Mouse (Mus musculus) brain, embryonic 18.5 days (tissue): ENCODE data around the gene Zfp106.
A peak's percentile ranks its signal among the peaks of the same experiment; 100 is the strongest.

Experiments used
- DNase-seq: peaks from one replicate; pipeline ENCODE4 v3.0.0-alpha.2; 2012; ENCODE audit warnings: low read depth, low spot score

The Zfp106 gene

DNA sequence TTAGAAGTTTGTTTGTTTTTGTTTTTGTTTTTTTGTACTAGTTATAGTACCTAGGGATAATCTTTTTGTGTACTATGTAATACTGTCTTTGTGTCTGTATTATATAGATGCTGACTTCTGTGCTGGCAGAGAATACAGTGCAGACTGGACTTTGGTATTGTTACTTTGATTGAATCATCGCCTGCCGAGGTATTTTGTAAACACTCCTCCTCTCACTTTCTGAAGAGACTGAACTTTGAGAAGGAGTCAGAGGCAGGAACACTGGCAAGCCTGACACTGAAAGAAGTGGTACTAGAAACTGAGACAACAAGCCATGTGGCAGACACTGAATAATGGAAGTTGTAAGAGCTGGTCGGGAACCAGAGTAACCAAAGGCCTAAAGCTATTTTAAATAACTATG, 6.8 kb downstream of the Zfp106 start:
- DNase-seq: no peak

DNA sequence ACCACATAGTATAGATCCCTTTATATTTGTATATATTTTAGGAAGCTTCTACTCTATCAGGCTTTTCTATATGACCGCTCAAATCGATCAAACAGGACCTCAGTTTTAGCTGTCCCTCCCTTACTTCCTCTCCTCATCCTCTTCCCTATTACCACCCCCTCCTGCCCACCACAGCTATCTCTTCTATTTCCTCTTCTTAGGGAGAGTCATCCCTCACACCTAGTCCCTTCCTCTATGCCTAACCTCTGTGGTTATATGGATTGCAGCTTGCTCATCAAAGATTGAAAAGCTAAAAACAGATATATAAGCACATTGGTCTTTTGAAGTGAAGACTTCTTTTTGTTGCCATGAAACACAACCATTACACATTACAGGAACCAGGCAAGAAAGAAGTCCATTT, 18.9 kb downstream of the Zfp106 start:
- no peak for DNase-seq

DNA sequence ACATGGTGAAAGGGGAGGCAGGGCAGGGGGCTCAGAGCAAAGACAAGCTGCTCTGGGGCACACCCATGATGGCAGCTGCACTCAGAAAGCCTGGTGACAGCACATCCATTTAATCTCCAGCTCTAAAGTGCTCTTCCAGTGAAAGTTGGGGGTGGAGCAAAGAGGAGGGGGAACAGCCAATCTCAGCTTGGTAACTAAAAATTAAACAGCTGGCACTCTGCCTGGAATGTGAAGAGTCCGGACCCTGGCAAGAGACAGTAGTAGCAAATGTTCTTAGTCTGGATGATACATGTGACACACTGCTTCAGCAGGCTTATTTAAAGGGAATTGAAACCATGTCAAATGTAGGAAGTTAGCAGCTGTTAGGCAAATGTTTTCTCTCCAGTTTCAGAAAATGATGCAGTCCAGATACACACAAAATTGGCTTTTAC, 23.9 kb downstream of the Zfp106 start:
- peak; percentile 72 for DNase-seq

DNA sequence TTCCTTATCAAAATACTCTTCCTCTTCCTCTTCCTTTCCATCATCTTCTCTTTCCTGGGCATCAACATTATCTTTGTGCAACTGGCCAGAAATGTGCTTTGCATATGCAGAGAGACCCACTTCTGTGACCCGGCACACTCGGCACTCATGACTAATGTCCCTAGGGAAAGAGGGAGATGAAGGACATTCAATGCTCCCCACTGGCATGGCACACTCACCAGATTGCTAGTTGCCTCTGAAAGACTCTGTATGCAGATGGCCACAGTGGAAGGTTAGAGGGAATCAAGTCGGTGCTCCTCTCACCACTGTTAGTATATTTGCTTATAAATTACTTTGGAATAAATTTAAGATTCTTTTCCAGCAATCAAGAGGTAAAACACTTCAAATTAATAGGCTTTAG, 24.3 kb downstream of the Zfp106 start:
- no peak for DNase-seq

DNA sequence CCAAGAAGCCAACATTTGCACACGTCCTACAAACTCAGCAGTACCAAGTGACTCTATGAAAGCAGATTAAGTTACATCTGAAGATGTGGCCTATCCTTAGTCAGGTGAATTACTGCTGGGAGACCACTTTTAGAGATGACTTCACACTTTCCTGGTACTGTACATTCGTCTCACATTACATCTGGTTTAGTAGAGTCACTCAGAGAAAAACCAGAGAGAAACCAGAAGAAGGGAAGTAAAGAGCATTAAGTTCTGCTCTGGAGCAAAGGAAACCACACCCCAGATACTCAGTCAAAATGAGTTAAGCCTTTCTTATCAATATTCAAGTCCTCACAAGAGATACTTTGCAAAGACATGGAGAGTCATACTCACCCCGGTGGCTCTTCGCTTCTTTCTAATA, 32.4 kb downstream of the Zfp106 start:
- DNase-seq: no peak

DNA sequence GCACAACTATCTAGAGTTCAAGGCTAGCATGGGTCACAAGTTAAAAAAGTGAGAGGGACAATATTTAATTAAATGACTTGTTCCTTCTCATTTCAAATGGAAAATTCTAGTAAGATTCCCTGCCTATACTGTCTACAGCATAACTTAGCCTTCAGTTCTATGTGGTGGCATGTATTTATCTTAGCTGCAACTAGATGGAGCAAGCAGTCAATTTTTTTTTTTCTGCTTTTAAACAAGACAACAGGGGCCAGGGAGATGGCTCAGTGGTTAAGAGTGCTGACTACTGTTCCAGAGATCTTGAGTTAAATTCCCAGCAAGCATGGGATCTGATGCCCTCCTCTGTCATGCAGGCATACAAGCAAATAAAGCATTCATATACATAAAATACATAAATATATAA, 34.1 kb downstream of the Zfp106 start:
- no peak for DNase-seq

DNA sequence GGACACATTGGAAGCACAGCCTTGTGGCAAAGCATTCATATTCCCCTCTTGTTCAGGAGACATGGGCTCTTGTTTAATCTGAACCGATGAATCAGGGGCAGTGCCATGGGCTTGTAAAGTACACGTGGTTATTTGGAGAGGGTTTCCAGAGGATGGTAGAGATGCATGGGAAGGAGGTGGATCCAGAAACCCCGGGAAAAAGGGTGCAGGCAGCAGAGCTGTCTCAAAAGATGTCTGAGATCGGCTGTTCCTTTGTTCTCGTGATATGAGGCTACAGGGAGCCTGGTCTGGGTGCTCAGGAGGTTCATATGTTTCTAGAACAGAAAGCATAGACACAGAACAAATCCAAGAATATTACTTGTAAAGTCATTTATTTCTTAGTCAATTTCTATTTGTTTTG, 36.9 kb downstream of the Zfp106 start:
- no peak for DNase-seq

DNA sequence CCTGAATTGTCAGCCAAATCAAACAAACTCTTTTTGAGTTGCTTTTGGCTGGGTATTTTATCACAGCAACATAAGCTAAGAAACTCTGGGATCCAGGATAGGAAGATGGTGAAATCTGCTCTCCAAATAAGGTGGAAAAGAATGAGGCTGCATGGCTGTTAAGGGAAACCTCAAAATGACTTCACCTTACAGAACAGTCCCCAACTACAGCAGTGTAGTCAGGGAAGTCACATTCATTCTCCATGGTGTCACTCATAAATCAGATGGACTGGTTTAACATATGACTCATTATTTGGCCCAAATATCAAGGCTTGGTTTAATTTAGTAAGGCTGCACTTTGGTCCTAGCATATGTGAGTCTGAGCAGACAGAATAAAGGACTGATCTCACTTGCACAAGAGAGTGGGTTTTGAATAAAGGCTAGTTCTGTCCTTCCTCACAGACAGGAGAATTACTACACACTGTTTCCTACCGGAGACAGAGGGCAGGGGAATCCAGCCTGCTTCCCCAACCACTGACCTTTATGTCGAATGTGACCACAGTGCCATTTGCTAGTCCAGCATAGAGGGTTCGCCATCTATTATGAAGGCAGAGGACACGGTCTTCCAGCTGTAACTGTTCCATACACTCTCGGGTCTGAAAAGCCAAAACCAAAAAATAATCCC, 45.0 kb downstream of the Zfp106 start:
- no peak for DNase-seq

DNA sequence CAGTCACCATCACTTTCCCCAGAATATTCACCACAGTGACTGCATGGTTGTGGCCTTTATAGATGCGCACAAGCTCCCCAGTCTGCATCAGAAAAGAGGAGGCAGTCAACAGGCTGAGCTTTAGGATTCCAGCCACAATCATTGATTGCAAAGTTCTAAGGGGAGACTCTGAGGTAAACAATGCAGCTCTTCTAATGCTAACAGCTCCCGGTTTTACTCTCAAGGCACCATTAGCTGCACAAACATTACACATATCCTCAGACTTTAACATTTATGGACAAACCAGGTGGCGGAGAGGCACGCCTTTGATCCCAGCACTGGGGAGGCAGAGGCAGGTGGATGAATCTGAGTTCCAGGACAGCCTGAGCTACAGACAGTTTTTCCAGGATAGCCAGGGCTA, 49.5 kb downstream of the Zfp106 start:
- DNase-seq: no peak

DNA sequence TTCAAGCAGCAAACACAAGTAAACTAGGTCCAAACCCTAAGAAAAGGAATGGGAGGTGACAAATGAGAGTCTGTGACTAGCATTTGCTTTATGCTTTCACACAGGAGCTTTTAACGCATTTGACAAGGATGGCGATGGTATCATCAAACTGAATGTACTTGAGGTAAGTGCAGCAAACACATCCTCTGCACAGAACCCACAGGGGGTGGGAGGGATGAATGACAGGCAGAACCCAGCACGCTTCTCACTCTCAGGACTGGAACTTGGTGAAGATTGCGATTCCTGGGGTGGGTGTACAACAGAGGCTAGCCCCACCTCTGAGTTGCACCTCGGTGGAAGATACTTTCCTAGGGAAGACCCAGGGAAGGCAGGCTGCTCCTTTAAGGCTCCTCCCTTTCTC, 59.7 kb downstream of the Zfp106 start:
- no peak for DNase-seq

DNA sequence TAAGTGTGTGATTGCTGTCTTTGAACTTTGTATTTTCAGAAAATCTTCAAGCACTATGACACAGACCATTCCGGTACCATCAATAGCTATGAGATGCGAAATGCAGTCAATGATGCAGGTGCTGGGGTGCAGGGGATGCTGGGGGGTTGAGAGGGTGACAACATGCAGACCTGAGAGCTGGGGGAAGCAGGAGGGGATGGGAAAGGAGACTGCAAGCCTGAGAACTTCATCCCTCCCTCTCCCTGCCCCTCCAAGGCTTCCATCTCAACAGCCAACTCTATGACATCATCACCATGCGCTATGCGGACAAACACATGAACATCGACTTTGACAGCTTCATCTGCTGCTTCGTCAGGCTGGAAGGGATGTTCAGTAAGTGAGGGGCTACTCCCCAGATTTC, 60.5 kb downstream of the Zfp106 start:
- no peak for DNase-seq

DNA sequence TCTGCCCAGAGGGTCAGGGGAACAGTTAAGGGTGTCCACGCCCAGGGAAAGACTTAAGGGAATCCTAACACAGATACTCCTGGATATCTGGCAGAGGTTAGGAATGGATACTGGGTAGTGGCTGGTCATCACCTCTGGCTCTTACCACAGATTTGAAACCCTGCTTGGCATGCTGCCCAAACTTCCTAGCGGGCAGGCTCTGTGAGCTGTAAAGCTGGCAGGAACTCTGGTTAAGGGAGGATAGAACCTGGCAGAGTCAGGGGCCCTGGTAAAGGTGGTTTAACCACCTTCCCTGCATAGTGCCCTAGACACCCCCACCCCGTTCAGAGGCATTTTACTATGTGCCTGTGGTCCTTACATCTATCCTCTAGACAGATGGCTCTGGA, 61.0 kb downstream of the Zfp106 start:
- no peak for DNase-seq

DNA sequence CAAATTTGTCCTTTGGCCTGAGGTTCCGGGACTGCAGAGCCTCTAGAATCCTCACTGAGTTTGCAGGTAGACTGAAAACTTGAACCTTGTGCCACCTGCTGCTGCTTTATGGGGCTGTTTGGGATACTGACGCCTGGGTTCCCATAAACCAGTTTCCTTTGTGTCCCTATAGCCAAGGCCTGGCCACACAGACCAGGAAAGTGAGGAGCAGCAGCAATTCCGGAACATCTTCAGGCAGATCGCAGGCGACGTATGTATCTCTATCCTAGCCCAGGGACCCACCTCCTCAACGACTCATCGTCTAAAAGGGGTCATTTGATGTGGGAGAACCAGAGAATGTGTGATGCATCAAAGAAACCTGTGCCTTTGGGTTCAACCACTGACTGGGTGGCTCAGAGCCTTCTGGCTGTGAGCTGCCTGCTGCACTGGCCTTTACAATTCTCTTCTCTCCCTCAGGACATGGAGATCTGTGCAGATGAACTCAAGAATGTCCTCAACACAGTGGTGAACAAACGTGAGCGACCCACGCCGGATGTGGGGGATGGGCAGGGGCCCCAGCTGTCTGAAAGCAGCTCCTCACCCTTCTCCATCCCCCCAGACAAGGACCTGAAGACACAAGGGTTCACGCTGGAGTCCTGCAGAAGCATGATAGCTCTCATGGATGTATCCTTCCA, 61.6 kb downstream of the Zfp106 start:
- no peak for DNase-seq

DNA sequence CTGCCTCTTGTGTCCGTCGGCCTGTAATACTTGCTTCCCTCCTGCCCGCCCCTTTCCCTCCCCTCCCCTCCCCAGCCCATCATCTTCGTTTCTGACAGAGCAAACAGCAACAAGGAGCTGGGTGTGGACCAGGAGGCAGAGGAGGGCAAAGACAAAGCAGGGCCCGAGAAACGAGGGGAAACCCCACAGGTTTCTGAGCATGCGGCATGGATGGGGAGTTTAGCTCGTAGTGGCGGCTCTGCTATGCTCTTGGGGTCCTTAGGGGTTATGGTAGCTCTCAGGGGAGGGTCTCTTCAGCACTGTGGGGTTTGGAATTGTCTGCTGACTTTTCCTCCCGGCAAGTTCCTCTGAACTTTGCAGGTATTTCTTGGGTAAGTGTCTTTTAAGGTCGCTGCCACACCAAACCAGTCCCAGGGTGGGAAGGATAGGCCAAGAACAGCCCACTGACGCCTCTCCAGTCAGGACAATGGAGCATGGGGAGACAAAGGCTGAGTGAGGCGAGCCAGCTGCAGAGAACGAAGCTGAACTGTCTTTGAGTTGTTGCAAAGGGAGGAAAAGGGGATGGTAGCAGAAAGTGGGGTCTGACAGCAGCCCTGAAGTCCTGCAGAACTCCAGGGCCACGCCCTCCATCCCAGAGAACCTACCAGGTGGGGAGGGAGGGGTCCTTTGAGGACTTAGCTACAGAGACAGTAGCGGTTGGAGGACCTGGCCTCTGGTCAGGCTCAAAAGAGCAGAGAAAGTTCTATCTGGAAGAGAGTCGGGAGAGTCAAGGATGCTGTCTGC, 62.3 kb downstream of the Zfp106 start:
- no peak for DNase-seq

DNA sequence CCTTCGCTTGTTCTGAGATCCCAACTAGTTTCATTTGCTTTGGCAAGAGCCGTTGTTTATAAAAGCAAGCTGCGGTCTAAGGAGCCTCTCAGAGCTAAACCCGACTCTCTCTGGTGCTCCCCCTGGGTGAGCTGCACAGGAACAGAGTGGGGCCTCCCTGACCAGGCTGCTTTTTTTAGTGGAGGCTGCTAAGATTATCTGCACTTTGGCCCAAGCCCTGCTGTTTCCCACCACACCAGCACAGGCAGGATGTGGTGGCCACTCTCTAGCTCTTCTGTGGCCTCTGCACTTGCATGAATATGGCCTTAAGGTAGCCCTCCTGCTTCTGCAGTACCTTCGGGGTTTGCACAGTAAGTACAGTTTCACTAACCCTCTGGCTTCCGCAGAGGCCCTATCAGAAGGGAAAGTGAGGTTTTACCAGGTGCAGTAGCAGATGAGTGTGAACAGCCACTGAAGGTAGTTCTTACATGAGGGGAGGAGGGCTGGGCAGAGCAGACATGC, 63.6 kb downstream of the Zfp106 start:
- no peak for DNase-seq

DNA sequence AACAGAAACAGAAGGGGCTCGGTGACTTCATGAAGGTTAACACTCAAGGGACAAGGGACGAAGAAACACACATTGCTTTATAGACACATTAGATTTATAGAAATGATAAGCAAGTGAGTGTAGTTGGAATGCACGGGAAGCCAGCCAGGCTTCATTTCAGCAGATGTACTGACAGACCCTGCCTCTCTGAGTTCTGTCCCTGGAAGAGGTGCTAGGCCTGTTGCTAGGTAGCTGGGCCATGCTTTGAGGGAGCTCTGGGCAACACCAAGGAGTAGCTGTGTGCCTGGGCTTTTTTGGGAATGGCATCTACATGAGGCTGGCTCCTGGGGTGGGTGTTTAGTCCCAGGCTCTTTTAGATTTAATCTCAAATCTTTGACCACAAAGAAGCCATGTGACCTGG, 67.1 kb downstream of the Zfp106 start:
- DNase-seq: no peak

DNA sequence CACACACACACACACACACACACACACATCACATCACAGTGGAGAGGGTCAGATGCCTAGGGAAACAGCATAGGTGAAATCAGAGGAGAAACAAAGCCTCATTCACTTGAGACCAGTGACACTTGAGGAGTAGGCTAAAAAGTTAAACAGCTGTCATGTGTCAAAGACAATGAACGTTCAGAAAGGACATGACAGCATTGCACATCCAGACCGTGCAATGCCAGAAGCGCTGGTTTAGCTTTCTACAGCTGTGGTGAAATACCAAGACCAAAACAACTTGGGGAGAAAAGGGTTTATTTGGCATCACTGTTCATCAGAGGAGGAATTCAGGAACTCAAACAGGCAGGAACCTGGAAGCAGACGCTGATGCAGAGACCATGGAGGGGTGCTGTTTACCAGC, 70.4 kb downstream of the Zfp106 start:
- DNase-seq: no peak

DNA sequence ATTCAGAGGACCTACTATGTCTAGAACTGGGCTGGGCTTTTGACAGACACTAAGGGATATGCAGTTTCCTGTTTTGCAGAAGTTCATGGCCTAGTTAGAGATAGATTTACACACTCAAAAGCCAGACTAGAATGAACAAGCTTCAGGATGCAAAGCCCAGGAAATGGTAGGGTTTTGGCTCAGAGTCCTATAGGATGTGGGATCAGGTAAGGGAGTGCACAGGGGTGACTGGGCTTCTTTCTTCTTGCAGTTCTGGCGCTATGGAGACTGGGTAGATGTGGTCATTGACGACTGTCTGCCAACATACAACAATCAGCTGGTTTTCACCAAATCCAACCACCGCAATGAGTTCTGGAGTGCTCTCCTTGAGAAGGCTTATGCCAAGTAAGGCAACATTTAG, 79.4 kb downstream of the Zfp106 start:
- no peak for DNase-seq

DNA sequence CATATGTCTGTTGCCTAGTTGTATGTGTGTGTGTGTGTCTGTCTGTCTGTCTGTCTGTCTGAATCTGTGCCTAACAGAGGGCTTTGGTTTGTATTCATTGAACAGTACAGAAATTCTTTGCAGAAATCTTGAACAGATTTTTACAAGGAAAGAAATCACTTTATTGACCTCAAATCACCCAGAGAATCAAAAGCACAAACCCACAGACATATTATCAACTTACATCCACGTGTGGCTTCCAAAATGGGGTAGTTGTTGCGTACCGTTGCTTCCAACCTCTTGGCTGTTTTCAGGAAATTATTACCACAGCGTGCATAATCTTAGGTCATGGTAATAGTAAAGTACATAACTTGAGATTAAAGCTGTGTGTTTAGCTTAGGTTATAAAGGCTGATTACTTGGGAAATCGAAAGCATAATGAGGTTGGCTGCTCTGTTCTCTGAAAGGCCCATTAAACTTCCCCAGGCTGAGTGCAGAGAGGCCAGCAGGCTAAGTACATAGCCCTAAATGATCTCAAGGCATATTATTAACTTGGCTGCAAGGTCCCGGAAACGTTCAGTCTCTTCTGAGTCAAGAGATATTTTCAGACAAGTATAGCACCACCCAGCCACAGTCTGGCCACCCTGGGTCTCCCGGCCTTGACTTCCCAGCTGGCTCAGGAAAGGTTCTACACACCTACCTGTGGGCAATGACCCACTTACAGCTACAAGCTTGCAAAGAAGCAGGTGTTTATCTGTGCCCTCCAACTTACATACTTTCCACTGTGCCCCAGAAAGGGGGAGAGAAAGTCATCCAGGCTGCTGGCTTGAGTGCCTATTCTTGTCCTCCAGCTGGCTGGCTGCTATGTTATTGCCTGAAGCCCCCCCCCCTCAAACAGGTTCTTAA, 80.9 kb downstream of the Zfp106 start:
- DNase-seq: no peak

DNA sequence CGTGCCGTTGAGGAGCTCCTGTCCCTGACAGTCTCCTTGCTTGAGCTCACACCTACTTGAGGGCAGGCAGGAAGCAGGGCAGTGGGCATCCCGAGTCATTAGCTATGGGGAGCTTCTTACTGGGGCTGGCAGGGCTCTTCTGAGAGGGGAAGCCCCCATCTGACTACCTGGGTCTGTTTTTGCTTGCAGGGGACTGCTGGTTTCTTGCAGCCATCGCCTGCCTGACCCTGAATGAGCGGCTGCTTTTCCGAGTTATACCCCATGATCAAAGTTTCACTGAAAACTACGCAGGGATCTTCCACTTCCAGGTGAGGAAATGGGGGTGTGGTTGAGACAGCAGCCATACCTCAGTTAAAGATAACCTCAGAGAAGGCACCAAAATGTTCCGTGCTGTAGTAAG, 81.7 kb downstream of the Zfp106 start:
- no peak for DNase-seq

DNA sequence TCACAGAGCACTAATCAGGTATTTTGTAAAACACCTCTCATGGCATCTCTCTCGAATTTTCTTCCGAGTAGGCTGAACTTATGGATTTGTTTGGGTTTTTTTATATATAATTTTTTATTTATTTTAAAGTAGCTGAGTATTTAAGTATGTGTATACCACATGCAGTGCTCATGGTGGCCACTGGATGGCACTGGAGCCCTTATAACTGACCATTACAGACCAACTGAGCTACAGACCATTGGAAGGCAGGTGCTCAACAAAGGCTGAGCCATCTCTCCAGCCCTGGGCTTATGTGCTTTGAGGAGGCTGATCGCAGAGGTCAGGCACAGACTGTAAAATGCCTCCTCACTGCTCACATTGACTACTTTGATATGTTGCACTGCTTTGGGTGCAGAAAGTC, 85.0 kb downstream of the Zfp106 start:
- DNase-seq: no peak
